Mouse (Mus musculus) neural tube, embryonic 15.5 days (tissue): ENCODE measurements around the gene Bud23. TPM values are rescaled to one million over a fixed set of nuclear protein-coding genes. Genes with fewer than 3 reads are reported as not detected.
A peak's percentile ranks its signal among the peaks of the same experiment; 100 is the strongest.

Experiments
- ATAC-seq: fragments of 200-750 bp; cut with Nextera tagmentation; 2 replicates; pipeline ENCODE4 v1.8.0; 2017; ENCODE audit warnings: mild to moderate bottlenecking, moderate TSS enrichment, moderate library complexity; ENCODE audit not compliant: low FRiP score
- H3K27ac ChIP-seq: fragments of 300-500 bp; sonication (generic); replicated peaks from 2 replicates; pipeline ENCODE4 v1.5.1; 2015; ENCODE audit warnings: mild to moderate bottlenecking, inconsistent platforms
- H3K27me3 ChIP-seq: fragments of 300-500 bp; sonication (generic); replicated peaks from 2 replicates; pipeline ENCODE4 v1.6.1; 2015; ENCODE audit warnings: inconsistent platforms
- H3K36me3 ChIP-seq: fragments of 300-500 bp; sonication (generic); 2 replicates; pipeline ENCODE4 v1.6.1; 2015; ENCODE audit warnings: inconsistent platforms
- H3K4me1 ChIP-seq: fragments of 300-500 bp; sonication (generic); 2 replicates; pipeline ENCODE4 v1.6.1; 2015; ENCODE audit warnings: inconsistent platforms
- H3K4me2 ChIP-seq: fragments of 300-500 bp; sonication (generic); 2 replicates; pipeline ENCODE4 v1.6.1; 2015; ENCODE audit warnings: inconsistent platforms, mild to moderate bottlenecking, moderate library complexity
- H3K4me3 ChIP-seq: fragments of 300-500 bp; sonication (generic); replicated peaks from 2 replicates; pipeline ENCODE4 v1.5.1; 2015; ENCODE audit warnings: mild to moderate bottlenecking, inconsistent platforms
- H3K9ac ChIP-seq: fragments of 300-500 bp; sonication (generic); replicated peaks from 2 replicates; pipeline ENCODE4 v1.6.1; 2015; ENCODE audit warnings: mild to moderate bottlenecking, inconsistent platforms
- H3K9me3 ChIP-seq: fragments of 300-500 bp; sonication (generic); replicated peaks from 2 replicates; pipeline ENCODE4 v1.6.1; 2016; ENCODE audit warnings: inconsistent platforms
- WGBS: fragments of 180-500 bp; shearing (Covaris S2); methylation state at CpG from one replicate; pipeline ENCODE4 v1.1.7; 2015; ENCODE audit warnings: mixed read lengths; 5-methylcytosine and 5-hydroxymethylcytosine counted together
- polyA plus RNA-seq: library from polyadenylated mRNA; unstranded; fragments of >200 nt; fragmentation: Nextera tagmentation; extraction: Ambion mirVana; gene quantifications from 2 replicates; pipeline ENCODE4 v1.2.1, GENCODE M21; 2015

The Bud23 gene
- polyA plus RNA-seq, 1 experiment from 2014 or later = 75.0 TPM

- no peaks in the 10 kb centered on the region for H3K27me3 ChIP-seq
- H3K4me3 ChIP-seq = peak overlapping the region; percentile 8; the same call in 1 of the 2 replicates
- H3K27ac ChIP-seq = no peak overlapping the region
- peak overlapping the region; percentile 31 for H3K4me2 ChIP-seq
- H3K4me1 ChIP-seq = peaks cover 40% of the 10 kb centered on the region
- H3K9ac ChIP-seq = peak overlapping the region; percentile 22; the same call in 1 of the 2 replicates
- H3K9me3 ChIP-seq = no peaks in the 10 kb centered on the region
- no peaks in the 10 kb centered on the region for H3K36me3 ChIP-seq
- no peak for ATAC-seq
- WGBS = 5% methylated on average over 15 of the region's 16 CpGs
Measured at GRCm38 (mm10) chr5:135012671-135013441, 51.9 kb downstream of the Bud23 start.

- WGBS = 30% methylated on average over 26 of the region's 26 CpGs
- Histone ChIP-seq H3K9ac (peak overlapping the region; percentile 22; the same call in 1 of the 2 replicates), H3K4me3 (peak overlapping the region; percentile 8; the same call in 1 of the 2 replicates), H3K9me3 (no peaks in the 10 kb centered on the region), H3K36me3 (no peaks in the 10 kb centered on the region), H3K4me2 (peak overlapping the region; percentile 31), H3K4me1 (peaks cover 41% of the 10 kb centered on the region), H3K27me3 (no peaks in the 10 kb centered on the region), H3K27ac (no peak overlapping the region)
- ATAC-seq = no peak
Measured at GRCm38 (mm10) chr5:135011809-135012613, 52.7 kb downstream of the Bud23 start.

GRCm38 (mm10) chr5:135010841-135011743, 53.7 kb downstream of the Bud23 start:
- Histone ChIP-seq H3K27ac (no peak overlapping the region), H3K27me3 (no peaks in the 10 kb centered on the region), H3K4me1 (peaks cover 41% of the 10 kb centered on the region), H3K4me2 (peak overlapping the region; percentile 84), H3K9ac (no peak overlapping the region), H3K9me3 (no peaks in the 10 kb centered on the region), H3K36me3 (no peaks in the 10 kb centered on the region), H3K4me3 (peak overlapping the region; percentile 64; the same call in 1 of the 2 replicates)
- ATAC-seq = no peak
- WGBS = 89% methylated on average over 25 of the region's 25 CpGs

- 57% methylated on average over 7 of the region's 7 CpGs for WGBS
- peak overlapping the region; percentile 98 for H3K27ac ChIP-seq
Measured at GRCm38 (mm10) chr5:135010320-135010709, 54.4 kb downstream of the Bud23 start.

GRCm38 (mm10) chr5:135009590-135010319, 55.0 kb downstream of the Bud23 start:
- peaks cover 38% of the 10 kb centered on the region for H3K4me1 ChIP-seq
- H3K27ac ChIP-seq = peak overlapping the region; percentile 98
- H3K9me3 ChIP-seq = no peaks in the 10 kb centered on the region
- no peaks in the 10 kb centered on the region for H3K36me3 ChIP-seq
- H3K4me2 ChIP-seq = peak overlapping the region; percentile 84
- H3K27me3 ChIP-seq = no peaks in the 10 kb centered on the region
- WGBS = under 1% methylated on average over 37 of the region's 37 CpGs
- H3K9ac ChIP-seq = peak overlapping the region; percentile 70
- ATAC-seq = peak; percentile 89
- peak overlapping the region; percentile 64 for H3K4me3 ChIP-seq

More at GRCm38 (mm10) chr5:135010320-135010709, 54.4 kb downstream of the Bud23 start:
- H3K4me3 ChIP-seq = peak overlapping the region; percentile 64
- ATAC-seq = no peak
- peaks cover 40% of the 10 kb centered on the region for H3K4me1 ChIP-seq
- no peaks in the 10 kb centered on the region for H3K9me3 ChIP-seq
- H3K4me2 ChIP-seq = peak overlapping the region; percentile 84
- H3K36me3 ChIP-seq = no peaks in the 10 kb centered on the region
- no peaks in the 10 kb centered on the region for H3K27me3 ChIP-seq
- peak overlapping the region; percentile 70 for H3K9ac ChIP-seq

GRCm38 (mm10) chr5:135008671-135009589, 55.8 kb downstream of the Bud23 start, which contains the start of gene Abhd11:
TSS of gene Abhd11 (plus strand) at chr5:135009152.
- Histone ChIP-seq H3K36me3 (no peaks in the 10 kb centered on the region), H3K27ac (peak within 1 kb of the TSS; percentile 98), H3K4me1 (peaks cover 38% of the 10 kb centered on the region), H3K27me3 (no peaks in the 10 kb centered on the region), H3K9ac (peak within 1 kb of the TSS; percentile 70), H3K4me2 (peak within 1 kb of the TSS; percentile 84), H3K9me3 (no peaks in the 10 kb centered on the region), H3K4me3 (peak within 1 kb of the TSS; percentile 64)
- under 1% methylated on average over 52 of the region's 52 CpGs for WGBS
- ATAC-seq = peak; percentile 90

GRCm38 (mm10) chr5:135007802-135008571, 56.8 kb downstream of the Bud23 start:
- H3K9ac ChIP-seq = peak overlapping the region; percentile 57
- peak overlapping the region; percentile 64 for H3K4me3 ChIP-seq
- H3K36me3 ChIP-seq = no peaks in the 10 kb centered on the region
- no peaks in the 10 kb centered on the region for H3K27me3 ChIP-seq
- peak overlapping the region; percentile 84 for H3K4me2 ChIP-seq
- no peak for ATAC-seq
- H3K27ac ChIP-seq = peak overlapping the region; percentile 98
- 34% methylated on average over 16 of the region's 16 CpGs for WGBS
- H3K4me1 ChIP-seq = peaks cover 38% of the 10 kb centered on the region
- no peaks in the 10 kb centered on the region for H3K9me3 ChIP-seq
